Mouse (Mus musculus) heart, embryonic 12.5 days (tissue): ENCODE measurements around the gene Ankrd7. TPM values are rescaled to one million over a fixed set of nuclear protein-coding genes. Genes with fewer than 3 reads are reported as not detected.
"Not testable (repeated sequence)": the region's sequence is repeated elsewhere in the genome, so short reads cannot be mapped to it uniquely, and the experiment has no call there.

Experiments used
- ATAC-seq: fragments of 200-750 bp; cut with Nextera tagmentation; 2 replicates; pipeline ENCODE4 v1.8.0; 2017; ENCODE audit warnings: moderate TSS enrichment, moderate library complexity; ENCODE audit not compliant: insufficient number of reproducible peaks, low FRiP score
- H3K27ac ChIP-seq: fragments of 300-500 bp; sonication (generic); 2 replicates; pipeline ENCODE4 v1.5.1; 2016; ENCODE audit warnings: mild to moderate bottlenecking, moderate library complexity; ENCODE audit not compliant: poor library complexity, severe bottlenecking
- H3K27me3 ChIP-seq: fragments of 300-500 bp; sonication (generic); replicated peaks from 2 replicates; pipeline ENCODE4 v1.6.1; 2016; ENCODE audit warnings: mild to moderate bottlenecking, moderate library complexity
- H3K36me3 ChIP-seq: fragments of 300-500 bp; sonication (generic); 2 replicates; pipeline ENCODE4 v1.6.1; 2016; ENCODE audit warnings: mild to moderate bottlenecking, moderate library complexity
- H3K4me1 ChIP-seq: fragments of 300-500 bp; sonication (generic); replicated peaks from 2 replicates; pipeline ENCODE4 v1.6.1; 2016; ENCODE audit warnings: mild to moderate bottlenecking
- H3K4me2 ChIP-seq: fragments of 300-500 bp; sonication (generic); 2 replicates; pipeline ENCODE4 v1.6.1; 2016; ENCODE audit warnings: mild to moderate bottlenecking, moderate library complexity
- H3K4me3 ChIP-seq: fragments of 300-500 bp; sonication (generic); 2 replicates; pipeline ENCODE4 v1.5.1; 2016; ENCODE audit warnings: mild to moderate bottlenecking
- H3K9ac ChIP-seq: fragments of 300-500 bp; sonication (generic); 2 replicates; pipeline ENCODE4 v1.6.1; 2016; ENCODE audit warnings: mild to moderate bottlenecking, moderate library complexity
- H3K9me3 ChIP-seq: fragments of 300-500 bp; sonication (generic); replicated peaks from 2 replicates; pipeline ENCODE4 v1.6.1; 2016; ENCODE audit warnings: mild to moderate bottlenecking, moderate library complexity
- WGBS: fragments of 180-500 bp; shearing (Covaris S2); methylation state at CpG from one replicate; pipeline ENCODE4 v1.1.7; 2016; 5-methylcytosine and 5-hydroxymethylcytosine counted together
- polyA plus RNA-seq: library from polyadenylated mRNA; unstranded; fragments of >200 nt; fragmentation: Nextera tagmentation; extraction: Ambion mirVana; gene quantifications from 2 replicates; pipeline ENCODE4 v1.2.1, GENCODE M21; 2016

Gene Ankrd7
- not detected in 2 replicates for polyA plus RNA-seq

DNA sequence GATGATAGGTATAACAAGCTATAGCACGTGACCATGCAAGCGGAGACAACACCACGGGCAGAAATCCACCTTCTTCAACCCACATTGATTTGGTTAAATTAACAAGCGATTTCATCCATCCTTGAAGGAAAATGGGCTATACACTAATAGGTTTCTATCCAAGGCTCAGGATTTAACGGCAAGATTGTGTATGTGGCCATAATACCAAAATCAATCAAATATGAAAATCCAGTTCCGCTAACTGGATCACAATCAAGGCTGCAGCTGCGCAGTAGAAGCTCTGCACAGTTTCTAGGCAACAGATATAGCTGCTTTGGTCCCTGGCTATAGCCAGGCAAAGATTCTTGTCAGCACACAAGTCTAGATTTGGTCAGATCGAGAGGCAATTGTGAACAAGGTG is at the start of gene Ankrd7:
Gene Ankrd7 (plus strand): TSS at position 301 of the 400 bp plus-strand sequence.
- no peaks in the 10 kb centered on the region for H3K27me3 ChIP-seq
- no peaks in the 10 kb centered on the region for H3K9me3 ChIP-seq
- H3K4me3 ChIP-seq = no peak within 1 kb of the TSS
- H3K9ac ChIP-seq = no peak within 1 kb of the TSS
- no peak for ATAC-seq
- H3K36me3 ChIP-seq = no peaks in the 10 kb centered on the region
- WGBS = 86% methylated on average over 8 of the region's 8 CpGs
- no peaks in the 10 kb centered on the region for H3K4me1 ChIP-seq
- no peak within 1 kb of the TSS for H3K4me2 ChIP-seq
- no peak within 1 kb of the TSS for H3K27ac ChIP-seq

DNA sequence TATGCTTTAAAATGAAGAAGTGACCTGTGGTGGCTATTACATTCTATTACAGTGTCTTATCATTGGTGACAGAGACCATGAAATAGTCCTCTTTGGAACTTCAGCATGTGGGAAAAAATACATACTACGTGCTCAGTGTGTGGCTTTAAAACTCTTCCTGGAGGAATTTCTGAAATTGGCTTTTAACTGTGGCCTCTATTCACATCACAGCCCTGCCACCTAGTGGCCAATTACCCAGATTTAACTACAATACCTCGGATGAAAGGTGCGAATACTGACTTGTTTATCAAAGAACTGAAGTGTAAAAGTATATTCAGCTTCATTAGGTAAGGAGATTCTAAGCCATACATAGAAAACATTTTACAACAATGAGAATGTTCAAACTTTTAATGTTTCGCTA is 46.8 kb upstream of the Ankrd7 start:
- Histone ChIP-seq H3K4me1 (no peaks in the 10 kb centered on the region), H3K4me3 (no peak overlapping the region), H3K27me3 (no peaks in the 10 kb centered on the region), H3K27ac (no peak overlapping the region), H3K36me3 (no peaks in the 10 kb centered on the region), H3K4me2 (no peak overlapping the region), H3K9ac (no peak overlapping the region), H3K9me3 (no peaks in the 10 kb centered on the region)
- ATAC-seq = no peak
- 12% methylated on average over 4 of the region's 4 CpGs for WGBS

DNA sequence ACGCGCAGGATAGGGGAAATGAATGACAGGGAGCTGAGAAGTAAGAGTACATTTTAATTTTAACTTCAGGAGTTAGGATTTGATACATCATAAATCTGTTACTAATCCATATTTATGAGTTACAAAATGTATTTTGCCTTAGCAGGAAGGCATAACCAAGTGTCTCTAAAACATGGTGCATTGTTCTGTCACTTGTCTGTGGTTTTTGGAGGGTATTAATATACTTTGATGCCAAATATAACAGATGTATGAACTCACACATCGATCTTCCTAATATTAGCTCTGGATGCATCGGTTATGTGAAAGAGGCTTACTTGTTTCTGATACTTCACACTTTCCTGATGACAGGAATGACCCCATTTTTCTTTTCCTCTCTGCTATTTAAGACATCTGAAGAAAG is 45.9 kb upstream of the Ankrd7 start:
- Histone ChIP-seq H3K36me3 (no peaks in the 10 kb centered on the region), H3K4me1 (no peaks in the 10 kb centered on the region), H3K9ac (no peak overlapping the region), H3K27ac (no peak overlapping the region), H3K4me2 (no peak overlapping the region), H3K9me3 (no peaks in the 10 kb centered on the region), H3K27me3 (no peaks in the 10 kb centered on the region), H3K4me3 (no peak overlapping the region)
- 68% methylated on average over 4 of the region's 4 CpGs for WGBS
- no peak for ATAC-seq

DNA sequence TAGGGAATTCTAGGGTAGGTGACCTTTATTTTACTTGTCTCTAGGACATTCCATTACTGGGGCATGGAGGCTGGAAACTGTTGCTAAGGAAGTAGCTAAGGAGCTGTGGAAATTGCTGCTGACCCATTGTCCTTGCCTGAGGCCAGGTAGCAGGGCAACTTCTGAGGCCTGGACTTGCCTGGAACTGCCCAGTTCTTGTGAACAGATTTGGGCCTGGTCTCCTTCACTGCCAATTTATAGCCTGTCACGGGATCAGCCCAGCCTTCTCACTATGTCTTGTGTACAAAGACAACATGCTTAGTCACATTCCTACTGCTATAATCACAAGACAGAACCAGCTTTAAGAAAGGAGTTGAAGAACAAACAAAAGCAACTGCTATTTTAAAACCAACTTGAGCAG is 43.3 kb upstream of the Ankrd7 start:
- H3K9ac ChIP-seq = no peak overlapping the region
- no peaks in the 10 kb centered on the region for H3K9me3 ChIP-seq
- no peak for ATAC-seq
- H3K4me3 ChIP-seq = no peak overlapping the region
- H3K27ac ChIP-seq = no peak overlapping the region
- no peak overlapping the region for H3K4me2 ChIP-seq
- no peaks in the 10 kb centered on the region for H3K27me3 ChIP-seq
- no peaks in the 10 kb centered on the region for H3K36me3 ChIP-seq
- 55% methylated on average over 1 of the region's 1 CpGs for WGBS
- H3K4me1 ChIP-seq = no peaks in the 10 kb centered on the region

DNA sequence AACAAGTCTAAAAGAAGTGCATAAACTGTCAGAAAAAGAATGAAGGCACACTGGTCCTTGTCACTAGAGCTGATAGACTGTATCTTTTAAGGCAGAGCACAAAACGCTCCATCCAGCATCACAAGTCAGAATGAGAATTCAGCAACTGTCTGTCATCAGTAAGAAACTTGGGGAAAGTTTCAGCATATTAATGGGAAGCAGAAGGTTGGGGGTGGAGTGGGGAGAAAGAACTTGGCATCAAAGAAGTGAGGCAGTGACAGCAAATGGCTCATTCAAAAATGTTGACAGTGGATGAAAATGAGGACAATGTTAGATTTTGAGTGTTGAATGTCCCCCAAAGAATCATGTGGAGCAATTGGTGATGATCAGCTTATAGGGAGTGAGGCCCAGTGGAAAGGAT is 33.2 kb upstream of the Ankrd7 start:
- H3K4me1 ChIP-seq = no peaks in the 10 kb centered on the region
- H3K4me2 ChIP-seq = no peak overlapping the region
- H3K4me3 ChIP-seq = no peak overlapping the region
- no peak overlapping the region for H3K27ac ChIP-seq
- no peaks in the 10 kb centered on the region for H3K9me3 ChIP-seq
- no peaks in the 10 kb centered on the region for H3K36me3 ChIP-seq
- ATAC-seq = no peak
- H3K27me3 ChIP-seq = no peaks in the 10 kb centered on the region
- H3K9ac ChIP-seq = no peak overlapping the region
- 57% methylated on average over 1 of the region's 1 CpGs for WGBS

DNA sequence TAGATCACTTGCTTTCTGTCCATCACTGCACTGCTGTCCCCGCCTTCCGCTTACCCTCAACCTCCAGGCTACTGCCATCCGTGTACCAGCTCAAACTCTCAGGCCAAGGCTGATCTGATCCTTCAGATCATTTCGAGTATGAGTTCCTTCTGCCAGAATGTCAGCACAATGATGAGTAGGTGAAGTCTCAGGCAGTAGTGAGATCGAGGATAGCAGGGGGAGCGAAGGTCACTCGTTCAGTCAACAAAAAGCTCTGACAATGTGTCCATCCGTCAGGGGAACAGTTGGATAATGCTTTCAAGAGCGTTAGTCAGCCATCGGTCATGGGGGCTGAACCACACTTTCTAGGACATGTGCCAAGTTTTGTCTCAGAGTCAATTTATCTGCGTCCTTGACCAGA is 21.6 kb upstream of the Ankrd7 start:
- not testable (repeated sequence) for H3K27me3 ChIP-seq, H3K4me1 ChIP-seq, ATAC-seq, H3K4me3 ChIP-seq, H3K9ac ChIP-seq, H3K9me3 ChIP-seq, H3K4me2 ChIP-seq, H3K27ac ChIP-seq, H3K36me3 ChIP-seq
- WGBS = 57% methylated on average over 6 of the region's 11 CpGs

DNA sequence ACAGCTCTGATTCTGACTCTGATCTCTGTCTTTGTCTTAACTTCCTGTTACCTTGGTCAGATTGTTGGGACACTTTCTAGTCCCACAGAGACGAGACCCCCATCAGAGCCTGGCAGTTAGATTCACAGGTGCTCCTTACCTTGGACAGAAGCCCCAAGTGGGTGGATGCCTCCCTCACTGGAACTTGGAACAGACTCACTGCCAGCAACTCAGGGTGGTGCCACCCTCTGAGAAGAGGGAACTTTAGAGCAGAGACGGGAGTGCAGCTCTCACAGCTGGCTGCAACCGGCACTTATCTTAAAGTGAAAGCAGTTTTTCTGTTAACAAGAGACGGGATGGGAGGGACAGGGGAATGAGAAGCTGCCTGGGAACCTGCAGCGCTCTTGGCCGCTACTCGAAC is 20.5 kb upstream of the Ankrd7 start:
- H3K4me1 ChIP-seq, H3K27ac ChIP-seq, H3K9me3 ChIP-seq, H3K27me3 ChIP-seq, H3K9ac ChIP-seq, ATAC-seq, H3K36me3 ChIP-seq, H3K4me3 ChIP-seq: not testable (repeated sequence)
- H3K4me2 ChIP-seq = peak overlapping the region; percentile 40; the same call in 1 of the 2 replicates
- WGBS = 7% methylated on average over 6 of the region's 7 CpGs

DNA sequence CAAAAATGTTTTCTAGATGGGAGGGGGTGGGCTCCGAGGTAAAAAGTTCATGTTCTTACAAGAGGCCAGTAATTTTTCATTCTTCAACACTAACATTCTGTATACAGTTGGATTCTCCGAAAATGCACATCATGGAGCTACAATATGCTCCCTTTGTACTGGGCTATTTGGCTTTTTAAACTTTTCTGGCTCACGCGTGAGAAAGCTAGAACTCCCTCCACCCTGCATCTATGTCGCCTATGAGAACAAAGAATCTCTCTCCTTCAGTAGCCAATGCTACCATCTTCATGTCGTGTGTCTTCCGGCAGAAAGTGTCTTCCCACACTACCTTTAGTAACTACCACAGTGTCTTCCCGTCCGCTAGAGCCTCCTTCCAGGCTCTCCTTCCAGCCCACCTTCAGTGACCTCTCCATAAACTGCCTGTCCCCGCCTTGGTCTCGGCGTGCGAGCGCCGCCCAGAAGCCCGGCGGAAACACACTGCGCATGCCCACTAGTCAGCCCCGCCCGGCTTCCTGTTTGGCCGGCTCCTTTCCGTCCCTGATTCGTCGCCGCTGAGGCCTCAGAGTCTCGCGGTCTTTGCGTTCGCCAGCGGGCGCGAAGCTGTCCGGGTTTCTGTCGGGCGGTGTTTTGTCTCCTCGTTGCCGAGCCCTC is 17.9 kb upstream of the Ankrd7 start, which contains the start of gene Lsm8:
Gene Lsm8 (plus strand): TSS at position 529 of the 651 bp plus-strand sequence.
- under 1% methylated on average over 37 of the region's 37 CpGs for WGBS
- H3K36me3 ChIP-seq = peaks cover 10% of the 10 kb centered on the region; the same call in 1 of the 2 replicates
- peaks cover 6% of the 10 kb centered on the region; the same call in 1 of the 2 replicates for H3K4me1 ChIP-seq
- ATAC-seq = peak; percentile 100
- H3K27ac ChIP-seq = peak within 1 kb of the TSS; percentile 95
- no peaks in the 10 kb centered on the region for H3K27me3 ChIP-seq
- H3K4me2 ChIP-seq = peak within 1 kb of the TSS; percentile 73
- peak within 1 kb of the TSS; percentile 96 for H3K4me3 ChIP-seq
- H3K9me3 ChIP-seq = no peaks in the 10 kb centered on the region
- peak within 1 kb of the TSS; percentile 97 for H3K9ac ChIP-seq

DNA sequence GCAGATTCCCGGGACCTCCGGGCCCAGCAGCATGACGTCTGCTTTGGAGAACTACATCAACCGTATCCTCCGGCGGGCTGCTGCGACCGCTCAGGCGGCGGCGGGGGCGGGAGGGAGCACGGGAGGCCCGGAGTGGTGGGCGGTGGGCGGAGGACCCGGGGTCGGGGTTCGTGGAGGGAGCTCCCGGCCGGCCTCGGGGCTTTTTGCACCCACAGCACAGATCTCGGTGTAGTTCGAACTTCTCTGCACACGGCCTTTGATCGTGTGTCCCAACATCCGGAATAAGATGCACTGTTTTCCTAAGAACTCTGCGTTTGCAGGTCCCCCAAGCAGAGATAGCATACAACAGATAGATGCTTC is 17.4 kb upstream of the Ankrd7 start:
- Histone ChIP-seq H3K27ac (peak overlapping the region; percentile 95), H3K4me1 (peaks cover 6% of the 10 kb centered on the region; the same call in 1 of the 2 replicates), H3K4me3 (peak overlapping the region; percentile 96), H3K27me3 (no peaks in the 10 kb centered on the region), H3K9ac (peak overlapping the region; percentile 97), H3K36me3 (peaks cover 14% of the 10 kb centered on the region; the same call in 1 of the 2 replicates), H3K9me3 (no peaks in the 10 kb centered on the region), H3K4me2 (peak overlapping the region; percentile 73)
- WGBS = 0% methylated on average over 28 of the region's 28 CpGs
- no peak for ATAC-seq

DNA sequence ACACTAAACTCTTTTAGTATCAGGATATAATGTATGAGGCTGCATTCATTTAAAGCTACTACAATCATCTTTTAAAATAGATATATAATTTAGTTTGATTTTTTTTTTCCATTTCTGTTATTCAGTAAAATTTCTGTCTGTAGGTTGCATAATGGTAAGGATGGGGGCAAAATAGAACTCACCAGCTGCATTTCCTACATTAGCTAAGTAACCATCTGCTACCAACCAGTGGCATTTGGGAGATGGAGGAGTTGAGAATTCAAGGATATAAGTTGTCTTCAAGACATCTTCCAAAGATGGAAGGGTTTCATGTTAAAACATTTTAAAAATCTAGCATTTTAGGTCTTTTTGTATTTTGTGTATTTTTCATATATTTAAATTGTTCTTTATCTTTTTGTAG is 10.8 kb upstream of the Ankrd7 start:
- H3K4me1 ChIP-seq = no peaks in the 10 kb centered on the region
- H3K9ac ChIP-seq = no peak overlapping the region
- ATAC-seq = no peak
- H3K27me3 ChIP-seq = no peaks in the 10 kb centered on the region
- H3K27ac ChIP-seq = no peak overlapping the region
- peaks cover 47% of the 10 kb centered on the region for H3K36me3 ChIP-seq
- H3K4me3 ChIP-seq = no peak overlapping the region
- no peaks in the 10 kb centered on the region for H3K9me3 ChIP-seq
- no peak overlapping the region for H3K4me2 ChIP-seq

DNA sequence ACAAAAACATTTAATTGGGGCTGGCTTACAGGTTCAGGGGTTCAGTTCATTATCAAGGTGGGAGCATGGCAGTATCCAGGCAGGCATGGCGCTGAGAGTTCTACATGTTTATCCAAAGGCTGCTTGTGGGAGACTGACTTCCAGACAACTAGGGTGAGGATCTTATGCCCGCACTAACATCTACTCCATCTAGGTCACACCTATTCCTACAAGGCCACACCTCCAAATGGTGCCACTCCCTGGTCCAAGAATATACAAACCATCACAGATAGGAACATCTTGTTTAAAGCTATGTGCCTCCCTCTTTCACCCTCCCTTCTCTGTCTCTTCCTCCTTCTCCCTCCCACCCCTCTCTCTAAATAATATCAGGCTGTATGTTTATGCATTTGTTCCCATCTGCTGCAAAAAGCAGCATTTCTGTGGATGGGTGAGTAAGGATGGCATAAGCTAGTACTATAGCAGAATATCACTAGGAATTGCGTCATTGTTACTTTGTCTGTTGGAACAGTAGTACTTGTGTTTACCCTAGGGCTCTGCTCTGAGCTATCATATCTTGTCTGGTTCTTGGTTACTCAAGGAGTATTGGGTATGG is 9.5 kb upstream of the Ankrd7 start:
- Histone ChIP-seq H3K27me3 (no peaks in the 10 kb centered on the region), H3K9ac (no peak overlapping the region), H3K9me3 (no peaks in the 10 kb centered on the region), H3K36me3 (peaks cover 47% of the 10 kb centered on the region), H3K4me2 (no peak overlapping the region), H3K27ac (no peak overlapping the region), H3K4me1 (no peaks in the 10 kb centered on the region), H3K4me3 (no peak overlapping the region)
- WGBS = 92% methylated on average over 3 of the region's 3 CpGs
- ATAC-seq = no peak

DNA sequence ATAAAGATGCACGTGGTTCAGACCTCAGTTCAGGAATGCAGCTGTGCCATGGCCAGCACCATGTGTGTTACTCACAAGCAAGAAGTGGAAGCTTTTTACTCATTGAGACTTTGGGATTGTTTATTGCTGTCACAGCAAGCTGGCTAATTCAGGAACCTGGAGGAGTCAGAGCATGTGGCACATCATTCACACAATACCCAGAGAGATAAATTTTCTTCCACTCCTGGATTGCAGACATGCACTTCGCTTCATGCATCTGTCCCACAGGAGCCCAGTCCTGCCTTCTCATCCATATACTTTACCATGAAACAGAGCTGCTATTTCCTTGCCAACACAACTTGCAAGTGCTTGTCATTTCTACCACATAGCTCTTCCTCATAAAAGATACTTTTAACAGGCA is 22.9 kb downstream of the Ankrd7 start:
- Histone ChIP-seq H3K4me3 (no peak overlapping the region), H3K36me3 (no peaks in the 10 kb centered on the region), H3K9ac (no peak overlapping the region), H3K4me1 (no peaks in the 10 kb centered on the region), H3K4me2 (no peak overlapping the region), H3K9me3 (peaks cover 5% of the 10 kb centered on the region; the same call in 1 of the 2 replicates), H3K27me3 (no peaks in the 10 kb centered on the region), H3K27ac (no peak overlapping the region)
- WGBS = 71% methylated on average over 2 of the region's 2 CpGs
- no peak for ATAC-seq
